ENCODE assay signal across 8 mouse cellular contexts in the genomic region with DNA sequence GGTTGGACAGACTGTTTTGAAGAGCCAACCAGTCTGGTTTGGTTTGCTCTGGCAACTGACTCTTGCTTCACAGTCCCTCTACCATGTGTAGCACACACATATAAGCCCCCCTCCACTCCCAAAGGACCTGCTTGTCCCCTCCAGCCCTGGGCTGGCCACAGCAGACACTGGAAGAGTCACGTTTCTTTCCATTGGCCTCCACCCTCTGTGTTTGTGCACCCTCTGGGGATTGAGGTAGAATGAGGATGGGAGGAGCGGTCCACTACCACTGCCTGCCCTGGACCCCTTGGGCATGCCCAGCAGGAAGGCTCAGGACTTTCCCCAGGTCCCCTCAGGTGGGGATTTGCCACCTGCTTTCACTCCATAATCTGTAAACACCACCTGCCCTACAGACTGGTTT. TPM values are rescaled to one million over a fixed set of nuclear protein-coding genes. Genes with fewer than 3 reads are reported as not detected.
DNase-seq lines count a peak whose midpoint lies in the region; ATAC-seq lines count a peak whose summit lies in the region.

No protein-coding gene starts in this region.

- 41% methylated on average over 2 of the region's 2 CpGs for WGBS in heart, embryonic 12.5 days
- WGBS in embryonic facial prominence, embryonic 11.5 days: 41% methylated on average over 2 of the region's 2 CpGs
- WGBS in hindbrain, embryonic 13.5 days: 46% methylated on average over 2 of the region's 2 CpGs
- WGBS in midbrain, embryonic 10.5 days: 39% methylated on average over 2 of the region's 2 CpGs

- DNase-seq in heart, postnatal 10 days: no peak
- DNase-seq in embryonic facial prominence, embryonic 11.5 days (ENCODE audit: low spot score): no peak
- DNase-seq in midbrain, embryonic 10.5 days (ENCODE audit: low spot score): no peak
- DNase-seq in c-Kit-positive CD71-positive TER-119-positive erythroid progenitor cells, embryonic 14.5 days (ENCODE audit: low spot score): no peak
- DNase-seq in adrenal gland, adult (ENCODE audit: inconsistent age in 2 of 2, low spot score in 1 of 2): no peak
- DNase-seq in right cerebral cortex, postnatal 25 days: no peak

- peak overlapping the region; percentile 89 for H3K9ac ChIP-seq in heart, embryonic 12.5 days
- no peak overlapping the region; the same call in 1 of the 2 replicates for H3K9ac ChIP-seq in embryonic facial prominence, embryonic 11.5 days (replicated peaks; ENCODE audit: low read length)
- peak overlapping the region; percentile 89; the same call in 1 of the 2 replicates for H3K9ac ChIP-seq in hindbrain, embryonic 13.5 days

- no peaks in the 10 kb centered on the region for H3K27me3 ChIP-seq in heart, embryonic 12.5 days (replicated peaks)
- no peaks in the 10 kb centered on the region for H3K27me3 ChIP-seq in embryonic facial prominence, embryonic 11.5 days (ENCODE audit: control insufficient read depth, insufficient read depth, low read length)
- H3K27me3 ChIP-seq in hindbrain, embryonic 13.5 days: peaks cover 9% of the 10 kb centered on the region; the same call in 1 of the 2 replicates
- peaks cover 29% of the 10 kb centered on the region for H3K27me3 ChIP-seq in midbrain, embryonic 10.5 days (ENCODE audit: low read depth, poor library complexity, severe bottlenecking)

- H3K4me1 ChIP-seq in heart, embryonic 12.5 days (replicated peaks): peaks cover 28% of the 10 kb centered on the region
- peaks cover 10% of the 10 kb centered on the region for H3K4me1 ChIP-seq in embryonic facial prominence, embryonic 11.5 days (ENCODE audit: control insufficient read depth, insufficient read depth, low read length)
- H3K4me1 ChIP-seq in hindbrain, embryonic 13.5 days (replicated peaks): peaks cover 42% of the 10 kb centered on the region
- H3K4me1 ChIP-seq in midbrain, embryonic 10.5 days: peaks cover 44% of the 10 kb centered on the region

- peak overlapping the region; percentile 82 for H3K4me3 ChIP-seq in heart, embryonic 12.5 days
- H3K4me3 ChIP-seq in embryonic facial prominence, embryonic 11.5 days (ENCODE audit: low read depth, low read length): no peak overlapping the region
- peak overlapping the region; percentile 79; the same call in 1 of the 2 replicates for H3K4me3 ChIP-seq in hindbrain, embryonic 13.5 days
- H3K4me3 ChIP-seq in midbrain, embryonic 10.5 days: 0 out of 2 replicates have a peak overlapping the region, but pooled peaks have one; percentile 74

- H3K9me3 ChIP-seq in heart, embryonic 12.5 days (replicated peaks): no peaks in the 10 kb centered on the region
- H3K9me3 ChIP-seq in embryonic facial prominence, embryonic 11.5 days (replicated peaks; ENCODE audit: control insufficient read depth, low read length): no peaks in the 10 kb centered on the region
- H3K9me3 ChIP-seq in hindbrain, embryonic 13.5 days: no peaks in the 10 kb centered on the region
- H3K9me3 ChIP-seq in midbrain, embryonic 10.5 days (replicated peaks): no peaks in the 10 kb centered on the region

- no peak overlapping the region for H3K27ac ChIP-seq in heart, embryonic 12.5 days (ENCODE audit: poor library complexity, severe bottlenecking)
- no peak overlapping the region for H3K27ac ChIP-seq in embryonic facial prominence, embryonic 11.5 days (replicated peaks; ENCODE audit: low read depth, low read length)
- H3K27ac ChIP-seq in hindbrain, embryonic 13.5 days: no peak overlapping the region
- no peak overlapping the region for H3K27ac ChIP-seq in midbrain, embryonic 10.5 days (replicated peaks)

- no peak for ATAC-seq in heart, embryonic 12.5 days (ENCODE audit: insufficient number of reproducible peaks, low FRiP score)
- no peak for ATAC-seq in embryonic facial prominence, embryonic 11.5 days (replicated peaks; ENCODE audit: insufficient number of reproducible peaks, low FRiP score, low TSS enrichment, low read depth)
- ATAC-seq in hindbrain, embryonic 13.5 days (ENCODE audit: low FRiP score): no peak

- intact Hi-C loops in heart, postnatal 10 days (cut with DNase I): loop anchor here (5.0 kb wide), 1 partner anchor 54 kb away; no protein-coding TSS in a partner anchor

- peak overlapping the region; percentile 98 for H3K4me2 ChIP-seq in heart, embryonic 12.5 days
- peak overlapping the region; percentile 17; the same call in 1 of the 2 replicates for H3K4me2 ChIP-seq in embryonic facial prominence, embryonic 11.5 days (ENCODE audit: low read depth, low read length)
- H3K4me2 ChIP-seq in hindbrain, embryonic 13.5 days: peak overlapping the region; percentile 98

- peaks cover 3% of the 10 kb centered on the region; the same call in 1 of the 2 replicates for H3K36me3 ChIP-seq in heart, embryonic 12.5 days
- H3K36me3 ChIP-seq in embryonic facial prominence, embryonic 11.5 days (replicated peaks; ENCODE audit: control insufficient read depth, insufficient read depth, low read depth, low read length): no peaks in the 10 kb centered on the region
- H3K36me3 ChIP-seq in hindbrain, embryonic 13.5 days: no peaks in the 10 kb centered on the region
- H3K36me3 ChIP-seq in midbrain, embryonic 10.5 days: no peaks in the 10 kb centered on the region

RNA-seq across cellular contexts. Expression of a gene that starts 1.8 kb away (rescaled TPM):
- 7.8 and 9.7 TPM in 2 replicates for polyA plus RNA-seq in heart, embryonic 12.5 days (2016; fragmentation: Nextera tagmentation; extraction: Ambion mirVana)
- 10 to 100 TPM; 16.0 to 17.5 TPM for total RNA-seq in heart, postnatal 10 days (2021)
- 10.0 and 12.8 TPM in 2 replicates for polyA plus RNA-seq in embryonic facial prominence, embryonic 11.5 days (2014; fragmentation: Nextera tagmentation; extraction: Ambion mirVana)
- 7.3 and 8.1 TPM in 2 replicates for polyA plus RNA-seq in hindbrain, embryonic 13.5 days (2015; fragmentation: Nextera tagmentation; extraction: Ambion mirVana)
- 6.2 and 6.6 TPM in 2 replicates for polyA plus RNA-seq in midbrain, embryonic 10.5 days (2016; fragmentation: Nextera tagmentation; extraction: Ambion mirVana)

Comparison
In these comparisons a context has a peak if more than half of its experiments do, and no peak if none do; other contexts are left out.
1. H3K4me2 ChIP-seq: peak in every context shown above with its lines; median percentile 98 in heart, embryonic 12.5 days; 98 in hindbrain, embryonic 13.5 days; 17 in embryonic facial prominence, embryonic 11.5 days.